Mouse (Mus musculus) liver, postnatal 0 days (tissue): Measurements from ENCODE around the gene Abhd6. TPM values are rescaled to one million over a fixed set of nuclear protein-coding genes. Genes with fewer than 3 reads are reported as not detected.

Experiments
- ATAC-seq: fragments of 200-750 bp; cut with Nextera tagmentation; 2 replicates; pipeline ENCODE4 v1.8.0; 2017; ENCODE audit warnings: mild to moderate bottlenecking, moderate library complexity
- DNase-seq: peaks from one replicate; pipeline ENCODE4 v3.0.0-alpha.2; 2016
- H3K27ac ChIP-seq: fragments of 300-500 bp; sonication (generic); 2 replicates; pipeline ENCODE4 v1.5.1; 2014; ENCODE audit warnings: antibody characterized with exemption, moderate library complexity, mild to moderate bottlenecking, low read depth
- H3K27me3 ChIP-seq: fragments of 300-500 bp; sonication (generic); 2 replicates; pipeline ENCODE4 v1.6.1; 2014; ENCODE audit warnings: low read length, control low read depth, mixed read lengths; ENCODE audit not compliant: insufficient read depth
- H3K36me3 ChIP-seq: fragments of 300-500 bp; sonication (generic); replicated peaks from 2 replicates; pipeline ENCODE4 v1.6.1; 2014; ENCODE audit warnings: mild to moderate bottlenecking, control low read depth, low read length, moderate library complexity, mixed read lengths; ENCODE audit not compliant: insufficient read depth
- H3K4me1 ChIP-seq: fragments of 300-500 bp; sonication (generic); 2 replicates; pipeline ENCODE4 v1.6.1; 2014; ENCODE audit warnings: antibody characterized with exemption, mild to moderate bottlenecking, control low read depth; ENCODE audit not compliant: insufficient read depth
- H3K4me2 ChIP-seq: fragments of 300-500 bp; sonication (generic); 2 replicates; pipeline ENCODE4 v1.6.1; 2014; ENCODE audit warnings: low read depth, mild to moderate bottlenecking, low read length, moderate library complexity, mixed read lengths
- H3K4me3 ChIP-seq: fragments of 300-500 bp; sonication (generic); 2 replicates; pipeline ENCODE4 v1.5.1; 2014; ENCODE audit warnings: low read depth, low read length
- H3K9ac ChIP-seq: fragments of 300-500 bp; sonication (generic); replicated peaks from 2 replicates; pipeline ENCODE4 v1.6.1; 2014; ENCODE audit warnings: mild to moderate bottlenecking, moderate library complexity
- H3K9me3 ChIP-seq: fragments of 300-500 bp; sonication (generic); 2 replicates; pipeline ENCODE4 v1.6.1; 2016; ENCODE audit warnings: mild to moderate bottlenecking, control low read depth, low read length, mixed read lengths
- CTCF ChIP-seq: sonication (generic); IDR thresholded peaks from 2 replicates; pipeline ENCODE4 v1.5.1; 2016; ENCODE audit warnings: antibody characterized with exemption, low read depth
- EP300 ChIP-seq: IDR thresholded peaks from 2 replicates; pipeline ENCODE4 v1.6.1; 2016; ENCODE audit warnings: antibody characterized with exemption, low read depth, mild to moderate bottlenecking
- WGBS: fragments of 180-500 bp; shearing (Covaris S2); extraction: QIAGEN DNeasy Blood & Tissue Kit; methylation state at CpG from one replicate; pipeline ENCODE4 v1.1.7; 2014; ENCODE audit not compliant: insufficient replicate concordance; 5-methylcytosine and 5-hydroxymethylcytosine counted together
- polyA plus RNA-seq: library from polyadenylated mRNA; unstranded; fragments of >200 nt; fragmentation: Nextera tagmentation; extraction: Ambion mirVana; gene quantifications from 2 replicates; pipeline ENCODE4 v1.2.1, GENCODE M21; 2015

Abhd6 gene
- polyA plus RNA-seq, 1 experiment from 2014 or later = 34.0 TPM

GRCm38 (mm10) chr14:7991108-7991776, 11.5 kb upstream of the Abhd6 start:
- H3K27ac ChIP-seq = peak overlapping the region; percentile 75
- H3K4me1 ChIP-seq = peaks cover 6% of the 10 kb centered on the region
- H3K36me3 ChIP-seq = no peaks in the 10 kb centered on the region
- no peaks in the 10 kb centered on the region for H3K27me3 ChIP-seq
- H3K9me3 ChIP-seq = no peaks in the 10 kb centered on the region
- no peak overlapping the region for H3K4me2 ChIP-seq
- no peak overlapping the region for H3K4me3 ChIP-seq
- no peak overlapping the region for H3K9ac ChIP-seq
- TF ChIP-seq EP300 (peak; percentile 14; the same call in 1 of the 2 replicates), CTCF (no peak)
- ATAC-seq (peak; percentile 40), DNase-seq (no peak)
- WGBS = 68% methylated on average over 5 of the region's 5 CpGs

- no peaks in the 10 kb centered on the region for H3K9me3 ChIP-seq
- no peaks in the 10 kb centered on the region for H3K27me3 ChIP-seq
- H3K36me3 ChIP-seq = no peaks in the 10 kb centered on the region
- no peak for TF ChIP-seq EP300
- no peak for TF ChIP-seq CTCF
- 60% methylated on average over 6 of the region's 6 CpGs for WGBS
- no peak overlapping the region for H3K4me2 ChIP-seq
- peaks cover 6% of the 10 kb centered on the region for H3K4me1 ChIP-seq
- peak overlapping the region; percentile 75 for H3K27ac ChIP-seq
- H3K4me3 ChIP-seq = no peak overlapping the region
- DNase-seq (no peak), ATAC-seq (no peak)
- no peak overlapping the region for H3K9ac ChIP-seq
Observed at GRCm38 (mm10) chr14:7992158-7992557, 10.5 kb upstream of the Abhd6 start.

- H3K9ac ChIP-seq = no peak within 1 kb of the TSS; the same call in 1 of the 2 replicates
- H3K27me3 ChIP-seq = no peaks in the 10 kb centered on the region
- 43% methylated on average over 8 of the region's 8 CpGs for WGBS
- H3K4me2 ChIP-seq = 0 out of 2 replicates have a peak within 1 kb of the TSS, but pooled peaks have one; percentile 26
- peaks cover 6% of the 10 kb centered on the region for H3K4me1 ChIP-seq
- ATAC-seq (peak; percentile 66), DNase-seq (peak; percentile 68)
- H3K36me3 ChIP-seq = no peaks in the 10 kb centered on the region
- H3K27ac ChIP-seq = peak within 1 kb of the TSS; percentile 39; the same call in 1 of the 2 replicates
- H3K4me3 ChIP-seq = no peak within 1 kb of the TSS
- no peaks in the 10 kb centered on the region for H3K9me3 ChIP-seq
- TF ChIP-seq CTCF (peak; percentile 79), EP300 (no peak)
Observed at GRCm38 (mm10) chr14:7994271-7994767, 8.4 kb upstream of the Abhd6 start, which contains the start of gene Dnase1l3. Gene Dnase1l3, minus strand, starts transcription at chr14:7994573.

- Histone ChIP-seq H3K9ac (no peak overlapping the region), H3K27me3 (peaks cover 6% of the 10 kb centered on the region; the same call in 1 of the 2 replicates), H3K4me1 (peaks cover under 1% of the 10 kb centered on the region), H3K36me3 (no peaks in the 10 kb centered on the region), H3K27ac (no peak overlapping the region), H3K4me3 (0 out of 2 replicates have a peak overlapping the region, but pooled peaks have one; percentile 9), H3K4me2 (peak overlapping the region; percentile 65), H3K9me3 (no peaks in the 10 kb centered on the region)
- WGBS = 3% methylated on average over 15 of the region's 15 CpGs
- DNase-seq (peak; percentile 88), ATAC-seq (peak; percentile 55)
- TF ChIP-seq EP300 (no peak), CTCF (peak; percentile 83)
Observed at GRCm38 (mm10) chr14:7997255-7997696, 5.4 kb upstream of the Abhd6 start.

GRCm38 (mm10) chr14:7999030-7999429, 3.7 kb upstream of the Abhd6 start:
- TF ChIP-seq EP300 (no peak), CTCF (no peak)
- Histone ChIP-seq H3K4me2 (no peak overlapping the region), H3K9me3 (no peaks in the 10 kb centered on the region), H3K4me3 (no peak overlapping the region), H3K36me3 (no peaks in the 10 kb centered on the region), H3K4me1 (peaks cover 11% of the 10 kb centered on the region), H3K27me3 (peaks cover 7% of the 10 kb centered on the region; the same call in 1 of the 2 replicates), H3K9ac (no peak overlapping the region), H3K27ac (no peak overlapping the region)
- no peak for DNase-seq
- no peak for ATAC-seq
- WGBS = 71% methylated on average over 3 of the region's 3 CpGs

- Histone ChIP-seq H3K4me3 (no peak overlapping the region), H3K27me3 (peaks cover 9% of the 10 kb centered on the region; the same call in 1 of the 2 replicates), H3K27ac (no peak overlapping the region), H3K9ac (no peak overlapping the region), H3K4me2 (no peak overlapping the region), H3K36me3 (no peaks in the 10 kb centered on the region), H3K4me1 (peaks cover 14% of the 10 kb centered on the region), H3K9me3 (no peaks in the 10 kb centered on the region)
- no peak for ATAC-seq
- TF ChIP-seq EP300 (no peak), CTCF (no peak)
- DNase-seq = no peak
- WGBS = 82% methylated on average over 5 of the region's 5 CpGs
Observed at GRCm38 (mm10) chr14:7999435-7999834, 3.3 kb upstream of the Abhd6 start.
